Mouse (Mus musculus): Measurements from ENCODE around the gene Gm19935. TPM values are rescaled to one million over a fixed set of nuclear protein-coding genes. Genes with fewer than 3 reads are reported as not detected.

Gm19935 gene
- total RNA-seq (2023), result not detected

GRCm38 (mm10) chr8:90817293-90817692 lies at the start of gene Gm19935:
Gene Gm19935 (minus strand): TSS chr8:90817393.

GRCm38 (mm10) chr8:90828181-90828986 lies 11.2 kb upstream of the Gm19935 start, which contains the start of gene Chd9:
Gene Chd9 (plus strand): TSS chr8:90828352.

Other genes starting within 250 kb of the Gm19935 start
- 10 to 100 TPM; 76.2 to 85.9 TPM for gene Chd9, start 11.0 kb upstream of the Gm19935 start, total RNA-seq (2023)

Measured in T-cell, adult 66 days (primary cell).